Mouse (Mus musculus): Measurements from ENCODE around the gene Rasa3. TPM values are rescaled to one million over a fixed set of nuclear protein-coding genes. Genes with fewer than 3 reads are reported as not detected.

Rasa3 gene
- polyA plus RNA-seq, 1 experiment from 2014 or later, result 23.5 TPM

- Histone ChIP-seq H3K9ac (no peak overlapping the region), H3K4me2 (no peak overlapping the region), H3K4me1 (peaks cover 11% of the 10 kb centered on the region; the same call in 1 of the 2 replicates), H3K27ac (no peak overlapping the region), H3K27me3 (0 out of 2 replicates have a peak, but pooled peaks cover 4% of the 10 kb centered on the region), H3K36me3 (no peaks in the 10 kb centered on the region), H3K4me3 (replicated peaks) (no peak overlapping the region), H3K9me3 (replicated peaks) (no peaks in the 10 kb centered on the region)
- no peak for ATAC-seq (replicated peaks; ENCODE audit: low FRiP score)
- WGBS, result 84% methylated on average over 4 of the region's 4 CpGs
Observed at GRCm38 (mm10) chr8:13696157-13696556, 18.8 kb upstream of the Rasa3 start.

- H3K27ac ChIP-seq, result no peak overlapping the region
- no peaks in the 10 kb centered on the region for H3K9me3 ChIP-seq (replicated peaks)
- H3K9ac ChIP-seq, result no peak overlapping the region
- 0 out of 2 replicates have a peak, but pooled peaks cover 4% of the 10 kb centered on the region for H3K27me3 ChIP-seq
- WGBS, result 92% methylated on average over 10 of the region's 10 CpGs
- no peak overlapping the region for H3K4me3 ChIP-seq (replicated peaks)
- peaks cover 11% of the 10 kb centered on the region; the same call in 1 of the 2 replicates for H3K4me1 ChIP-seq
- no peak for ATAC-seq (replicated peaks; ENCODE audit: low FRiP score)
- H3K4me2 ChIP-seq, result no peak overlapping the region
- no peaks in the 10 kb centered on the region for H3K36me3 ChIP-seq
Observed at GRCm38 (mm10) chr8:13695203-13695867, 17.9 kb upstream of the Rasa3 start.

- no peak overlapping the region for H3K27ac ChIP-seq
- H3K9ac ChIP-seq, result no peak overlapping the region
- 0 out of 2 replicates have a peak, but pooled peaks cover 4% of the 10 kb centered on the region for H3K27me3 ChIP-seq
- no peak for ATAC-seq (replicated peaks; ENCODE audit: low FRiP score)
- no peaks in the 10 kb centered on the region for H3K36me3 ChIP-seq
- H3K9me3 ChIP-seq (replicated peaks), result no peaks in the 10 kb centered on the region
- H3K4me1 ChIP-seq, result peaks cover 11% of the 10 kb centered on the region; the same call in 1 of the 2 replicates
- no peak overlapping the region for H3K4me3 ChIP-seq (replicated peaks)
- 28% methylated on average over 12 of the region's 12 CpGs for WGBS
- no peak overlapping the region for H3K4me2 ChIP-seq
Observed at GRCm38 (mm10) chr8:13694735-13695134, 17.3 kb upstream of the Rasa3 start.

GRCm38 (mm10) chr8:13692302-13693066 lies 15.1 kb upstream of the Rasa3 start:
- no peaks in the 10 kb centered on the region for H3K9me3 ChIP-seq (replicated peaks)
- no peaks in the 10 kb centered on the region for H3K36me3 ChIP-seq
- peaks cover 14% of the 10 kb centered on the region for H3K4me1 ChIP-seq
- 0 out of 2 replicates have a peak, but pooled peaks have one; percentile 20 for ATAC-seq (replicated peaks; ENCODE audit: low FRiP score)
- H3K4me2 ChIP-seq, result no peak overlapping the region
- 25% methylated on average over 10 of the region's 10 CpGs for WGBS
- no peak overlapping the region for H3K4me3 ChIP-seq (replicated peaks)
- H3K27ac ChIP-seq, result no peak overlapping the region
- H3K27me3 ChIP-seq, result 0 out of 2 replicates have a peak, but pooled peaks cover 4% of the 10 kb centered on the region
- no peak overlapping the region for H3K9ac ChIP-seq

- Histone ChIP-seq H3K4me2 (no peak overlapping the region), H3K9ac (no peak overlapping the region), H3K27me3 (0 out of 2 replicates have a peak, but pooled peaks cover 4% of the 10 kb centered on the region), H3K27ac (no peak overlapping the region), H3K36me3 (no peaks in the 10 kb centered on the region), H3K9me3 (replicated peaks) (no peaks in the 10 kb centered on the region), H3K4me1 (peaks cover 12% of the 10 kb centered on the region), H3K4me3 (replicated peaks) (no peak overlapping the region)
- WGBS, result 88% methylated on average over 5 of the region's 5 CpGs
- ATAC-seq (replicated peaks; ENCODE audit: low FRiP score), result no peak
Observed at GRCm38 (mm10) chr8:13689331-13689730, 11.9 kb upstream of the Rasa3 start.

- no peak overlapping the region for H3K27ac ChIP-seq
- H3K9me3 ChIP-seq (replicated peaks), result no peaks in the 10 kb centered on the region
- H3K4me1 ChIP-seq, result peaks cover 21% of the 10 kb centered on the region
- H3K4me2 ChIP-seq, result no peak overlapping the region
- H3K4me3 ChIP-seq (replicated peaks), result no peak overlapping the region
- WGBS, result 50% methylated on average over 6 of the region's 6 CpGs
- H3K27me3 ChIP-seq, result 0 out of 2 replicates have a peak, but pooled peaks cover 4% of the 10 kb centered on the region
- H3K9ac ChIP-seq, result no peak overlapping the region
- no peak for ATAC-seq (replicated peaks; ENCODE audit: low FRiP score)
- H3K36me3 ChIP-seq, result no peaks in the 10 kb centered on the region
Observed at GRCm38 (mm10) chr8:13688461-13688860, 11.1 kb upstream of the Rasa3 start.

- H3K27ac ChIP-seq, result no peak overlapping the region
- H3K27me3 ChIP-seq, result 0 out of 2 replicates have a peak, but pooled peaks cover 4% of the 10 kb centered on the region
- peaks cover 22% of the 10 kb centered on the region for H3K4me1 ChIP-seq
- no peak for ATAC-seq (replicated peaks; ENCODE audit: low FRiP score)
- H3K4me3 ChIP-seq (replicated peaks), result no peak overlapping the region
- no peak overlapping the region for H3K9ac ChIP-seq
- H3K4me2 ChIP-seq, result no peak overlapping the region
- no peaks in the 10 kb centered on the region for H3K36me3 ChIP-seq
- WGBS, result 86% methylated on average over 4 of the region's 4 CpGs
- no peaks in the 10 kb centered on the region for H3K9me3 ChIP-seq (replicated peaks)
Observed at GRCm38 (mm10) chr8:13687941-13688340, 10.5 kb upstream of the Rasa3 start.

- 90% methylated on average over 8 of the region's 8 CpGs for WGBS
- H3K9me3 ChIP-seq (replicated peaks), result no peaks in the 10 kb centered on the region
- 0 out of 2 replicates have a peak, but pooled peaks cover 4% of the 10 kb centered on the region for H3K27me3 ChIP-seq
- no peak for ATAC-seq (replicated peaks; ENCODE audit: low FRiP score)
- H3K4me2 ChIP-seq, result no peak overlapping the region
- peaks cover 19% of the 10 kb centered on the region for H3K4me1 ChIP-seq
- H3K27ac ChIP-seq, result no peak overlapping the region
- no peaks in the 10 kb centered on the region for H3K36me3 ChIP-seq
- no peak overlapping the region for H3K9ac ChIP-seq
- no peak overlapping the region for H3K4me3 ChIP-seq (replicated peaks)
Observed at GRCm38 (mm10) chr8:13687101-13687717, 9.8 kb upstream of the Rasa3 start.

- no peak for ATAC-seq (replicated peaks; ENCODE audit: low FRiP score)
- H3K36me3 ChIP-seq, result no peaks in the 10 kb centered on the region
Observed at GRCm38 (mm10) chr8:13686426-13686825, 9.0 kb upstream of the Rasa3 start.

GRCm38 (mm10) chr8:13685674-13686314 lies 8.4 kb upstream of the Rasa3 start:
- 0 out of 2 replicates have a peak, but pooled peaks cover 1% of the 10 kb centered on the region for H3K27me3 ChIP-seq
- H3K9me3 ChIP-seq (replicated peaks), result no peaks in the 10 kb centered on the region
- WGBS, result 88% methylated on average over 16 of the region's 16 CpGs
- no peak for ATAC-seq (replicated peaks; ENCODE audit: low FRiP score)
- no peak overlapping the region for H3K27ac ChIP-seq
- no peak overlapping the region for H3K4me3 ChIP-seq (replicated peaks)
- peaks cover 19% of the 10 kb centered on the region for H3K4me1 ChIP-seq
- no peak overlapping the region for H3K4me2 ChIP-seq
- H3K9ac ChIP-seq, result no peak overlapping the region
- no peaks in the 10 kb centered on the region for H3K36me3 ChIP-seq

More at GRCm38 (mm10) chr8:13686426-13686825, 9.0 kb upstream of the Rasa3 start:
- H3K4me2 ChIP-seq, result no peak overlapping the region
- H3K27me3 ChIP-seq, result 0 out of 2 replicates have a peak, but pooled peaks cover under 1% of the 10 kb centered on the region
- H3K9ac ChIP-seq, result no peak overlapping the region
- H3K27ac ChIP-seq, result no peak overlapping the region
- 67% methylated on average over 7 of the region's 7 CpGs for WGBS
- H3K9me3 ChIP-seq (replicated peaks), result no peaks in the 10 kb centered on the region
- H3K4me1 ChIP-seq, result peaks cover 19% of the 10 kb centered on the region
- H3K4me3 ChIP-seq (replicated peaks), result no peak overlapping the region

- H3K27me3 ChIP-seq, result peaks cover 9% of the 10 kb centered on the region; the same call in 1 of the 2 replicates
- no peak overlapping the region for H3K4me3 ChIP-seq (replicated peaks)
- H3K9me3 ChIP-seq (replicated peaks), result no peaks in the 10 kb centered on the region
- no peak overlapping the region for H3K9ac ChIP-seq
- no peaks in the 10 kb centered on the region for H3K36me3 ChIP-seq
- WGBS, result 28% methylated on average over 7 of the region's 7 CpGs
- H3K27ac ChIP-seq, result no peak overlapping the region
- peaks cover 19% of the 10 kb centered on the region for H3K4me1 ChIP-seq
- ATAC-seq (replicated peaks; ENCODE audit: low FRiP score), result no peak
- no peak overlapping the region for H3K4me2 ChIP-seq
Observed at GRCm38 (mm10) chr8:13684131-13684530, 6.7 kb upstream of the Rasa3 start.
